Mouse (Mus musculus) erythroblast, embryonic 14.5 days (primary cell): ENCODE measurements around the gene 2410015M20Rik. TPM values are rescaled to one million over a fixed set of nuclear protein-coding genes. Genes with fewer than 3 reads are reported as not detected.

ENCODE experiments used
- H3K27me3 ChIP-seq: 2 replicates; pipeline ENCODE4 v1.6.1; 2012; ENCODE audit warnings: inconsistent platforms; ENCODE audit not compliant: control insufficient read depth
- H3K36me3 ChIP-seq: 2 replicates; pipeline ENCODE4 v1.6.1; 2012; ENCODE audit warnings: mild to moderate bottlenecking, inconsistent platforms; ENCODE audit not compliant: control insufficient read depth
- H3K4me1 ChIP-seq: 2 replicates; pipeline ENCODE4 v1.6.1; 2012; ENCODE audit warnings: inconsistent platforms; ENCODE audit not compliant: control insufficient read depth
- H3K4me3 ChIP-seq: replicated peaks from 2 replicates; pipeline ENCODE3; 2012; ENCODE audit warnings: moderate library complexity, mild to moderate bottlenecking, inconsistent platforms
- H3K9me3 ChIP-seq: 2 replicates; pipeline ENCODE4 v1.6.1; 2012; ENCODE audit warnings: low read length, inconsistent platforms, mixed read lengths; ENCODE audit not compliant: control insufficient read depth
- GATA1 ChIP-seq: IDR thresholded peaks from 2 replicates; pipeline ENCODE4 v1.6.1; 2012; ENCODE audit warnings: low read length, inconsistent platforms, mixed read lengths
- TAL1 ChIP-seq: IDR thresholded peaks from 3 replicates; pipeline ENCODE4 v1.6.1; 2012; ENCODE audit warnings: low read length, inconsistent platforms, mixed read lengths
- polyA plus RNA-seq: library from polyadenylated mRNA; stranded (reverse); fragments of >175 nt; gene quantifications from 2 replicates; pipeline ENCODE4 v1.2.3, GENCODE M21; 2012

The 2410015M20Rik gene
- polyA plus RNA-seq, 1 experiment, result 21.4 TPM

DNA sequence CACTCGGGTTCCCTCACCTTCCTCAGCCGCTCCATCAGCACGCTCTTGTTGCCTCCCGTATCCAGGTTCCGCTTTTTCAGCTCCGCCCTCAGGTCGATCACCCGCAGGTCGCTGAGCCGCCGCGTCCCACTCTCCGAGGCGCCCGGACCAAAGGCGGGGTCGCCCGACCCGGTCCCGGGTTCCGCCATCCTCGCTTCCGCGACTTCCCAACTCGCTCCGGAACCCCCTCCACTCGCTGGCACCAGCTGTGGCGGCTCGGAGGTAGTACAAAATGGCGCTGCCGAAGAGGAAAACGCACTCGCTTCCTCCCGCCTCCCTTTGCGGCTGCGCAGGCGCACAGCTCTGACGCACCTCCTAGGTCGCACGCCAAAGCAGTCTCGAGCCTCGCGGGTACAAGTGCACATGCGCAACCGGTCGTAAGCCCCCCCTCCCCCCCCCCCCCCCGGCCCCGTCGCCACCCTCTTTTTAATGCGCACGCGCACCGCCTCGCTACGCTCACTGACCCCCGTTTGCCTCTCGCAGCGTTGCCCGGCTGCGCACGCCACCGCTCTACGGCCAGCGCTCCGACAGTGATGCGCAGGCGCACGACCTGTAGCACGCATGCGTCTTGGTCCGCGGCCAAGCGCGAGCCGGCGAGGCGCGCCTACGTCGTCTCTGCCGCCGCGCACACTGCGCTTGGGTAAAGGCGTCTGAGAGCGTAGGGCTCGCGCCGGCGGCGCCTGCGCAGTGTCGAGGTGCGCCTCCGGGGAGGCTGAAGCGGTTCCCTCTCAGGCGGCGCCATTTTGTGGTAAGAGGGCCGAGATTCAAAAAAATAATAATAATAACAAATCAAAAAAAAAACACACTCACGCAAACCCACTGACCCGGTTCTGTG lies 25.1 kb downstream of the 2410015M20Rik start, which contains the start of the genes Safb2 and Safb:
Safb2 (minus strand) TSS at position 329 of the 874 bp plus-strand sequence.
Safb (plus strand) TSS at position 569 of the 874 bp plus-strand sequence.
- H3K27me3 ChIP-seq, result no peaks in the 10 kb centered on the region
- H3K4me1 ChIP-seq, result peaks cover 71% of the 10 kb centered on the region
- peak within 1 kb of the TSS; percentile 99 for H3K4me3 ChIP-seq
- H3K36me3 ChIP-seq, result peaks cover 76% of the 10 kb centered on the region
- TF ChIP-seq GATA1, result no peak
- no peak for TF ChIP-seq TAL1
- no peaks in the 10 kb centered on the region for H3K9me3 ChIP-seq

DNA sequence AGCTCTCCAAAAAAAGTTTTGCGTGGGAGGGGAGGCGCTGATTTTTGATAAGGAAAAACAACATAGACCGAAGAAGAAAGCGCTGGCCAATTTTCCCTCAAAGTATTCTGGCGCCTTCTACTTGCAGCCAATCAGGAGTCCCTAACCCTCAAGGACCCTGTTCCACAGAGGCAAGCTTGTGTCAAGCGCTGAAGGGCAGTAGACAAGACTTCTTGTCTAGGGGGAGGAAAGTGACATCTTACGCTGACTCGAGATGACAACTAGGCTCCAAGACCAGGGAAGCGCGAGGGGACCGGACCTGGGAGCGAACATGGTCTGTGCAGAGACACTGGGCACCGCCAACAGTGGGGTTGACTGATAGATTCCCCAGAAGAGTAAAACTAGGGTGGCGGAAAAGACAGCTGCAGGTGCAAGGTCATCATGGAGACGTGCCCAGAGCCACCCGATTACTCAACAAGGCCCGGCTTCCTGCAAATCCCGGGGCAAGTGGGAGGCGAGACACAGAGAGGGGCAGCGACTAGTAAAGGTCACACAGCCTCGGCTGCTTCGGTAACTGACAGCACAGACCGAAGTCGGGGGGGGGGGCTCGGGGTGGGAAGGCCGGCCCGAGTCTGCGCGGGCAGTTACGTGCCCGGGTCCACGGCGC lies 25.8 kb downstream of the 2410015M20Rik start:
- peaks cover 76% of the 10 kb centered on the region for H3K36me3 ChIP-seq
- H3K4me1 ChIP-seq, result peaks cover 68% of the 10 kb centered on the region
- TF ChIP-seq GATA1 (no peak), TAL1 (no peak)
- no peaks in the 10 kb centered on the region for H3K27me3 ChIP-seq
- peak overlapping the region; percentile 99 for H3K4me3 ChIP-seq
- no peaks in the 10 kb centered on the region for H3K9me3 ChIP-seq

DNA sequence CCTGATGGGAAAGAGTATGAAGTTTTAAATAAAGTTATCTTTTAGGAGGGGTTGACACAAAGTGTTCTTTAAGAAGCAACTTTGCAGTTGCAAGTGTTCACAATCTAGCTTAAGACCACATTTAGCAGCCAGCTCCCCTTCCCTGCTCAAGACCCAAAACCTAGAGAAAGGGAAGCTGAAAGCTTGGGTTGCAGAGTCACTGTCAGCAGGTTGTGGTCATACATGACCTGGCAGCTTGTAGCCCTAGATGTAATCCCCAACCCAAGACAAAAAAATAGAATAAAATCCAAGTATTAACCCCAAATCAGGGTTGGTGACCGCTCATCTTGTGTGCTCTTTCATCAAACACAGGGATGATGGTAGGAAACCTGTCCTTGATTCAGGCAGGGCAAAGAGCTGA lies 26.5 kb downstream of the 2410015M20Rik start:
- Histone ChIP-seq H3K4me1 (peaks cover 62% of the 10 kb centered on the region), H3K36me3 (peaks cover 76% of the 10 kb centered on the region)
- TF ChIP-seq TAL1 (no peak), GATA1 (no peak)

DNA sequence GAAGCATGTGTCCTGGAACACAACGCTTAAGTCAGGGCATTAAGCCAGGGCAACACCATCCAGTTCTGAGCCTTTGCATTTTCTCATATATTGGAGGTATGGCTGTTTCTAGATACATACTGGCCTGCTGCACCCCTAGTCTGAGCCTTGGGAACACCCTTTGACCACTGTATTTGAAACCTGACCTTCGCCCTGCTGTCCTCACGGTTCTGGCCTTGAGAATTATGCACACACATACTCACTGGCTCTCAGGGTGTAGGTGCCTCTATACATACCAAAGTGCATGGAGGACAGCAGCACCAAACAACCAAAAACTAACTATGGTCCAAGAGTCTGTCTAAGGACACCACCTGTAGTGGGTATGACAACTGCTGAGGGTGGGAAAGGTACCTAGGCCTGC lies 36.6 kb downstream of the 2410015M20Rik start:
- no peak for TF ChIP-seq TAL1
- no peak for TF ChIP-seq GATA1

More for the DNA sequence above, 26.5 kb downstream of the 2410015M20Rik start:
- H3K27me3 ChIP-seq, result no peaks in the 10 kb centered on the region
- peak overlapping the region; percentile 99 for H3K4me3 ChIP-seq
- H3K9me3 ChIP-seq, result no peaks in the 10 kb centered on the region

DNA sequence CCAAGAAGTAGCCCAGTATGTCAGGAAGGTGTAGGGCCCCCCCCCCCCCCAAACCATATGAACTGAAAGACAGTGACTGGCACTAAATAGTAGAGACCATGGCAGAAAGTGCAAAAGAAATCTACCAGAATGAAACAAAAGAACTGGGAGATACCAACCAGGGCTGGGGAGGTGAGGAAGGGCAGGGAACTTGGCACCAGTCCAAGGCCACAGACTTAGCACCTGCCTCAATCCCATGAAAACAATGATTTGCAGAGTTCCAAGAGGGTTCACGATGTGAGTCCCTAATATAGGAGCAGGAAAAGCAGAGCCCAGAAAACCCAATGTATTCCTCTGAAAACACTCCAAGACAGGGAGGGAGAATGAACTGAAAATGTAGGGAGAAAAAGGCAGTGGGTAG lies 37.4 kb downstream of the 2410015M20Rik start:
- Histone ChIP-seq H3K27me3 (no peaks in the 10 kb centered on the region), H3K9me3 (no peaks in the 10 kb centered on the region), H3K4me1 (no peaks in the 10 kb centered on the region), H3K4me3 (no peak overlapping the region), H3K36me3 (peaks cover 96% of the 10 kb centered on the region)
- TF ChIP-seq GATA1 (no peak), TAL1 (no peak)

More for the DNA sequence above, 36.6 kb downstream of the 2410015M20Rik start:
- Histone ChIP-seq H3K27me3 (no peaks in the 10 kb centered on the region), H3K4me1 (no peaks in the 10 kb centered on the region), H3K36me3 (peaks cover 96% of the 10 kb centered on the region), H3K4me3 (no peak overlapping the region), H3K9me3 (no peaks in the 10 kb centered on the region)

DNA sequence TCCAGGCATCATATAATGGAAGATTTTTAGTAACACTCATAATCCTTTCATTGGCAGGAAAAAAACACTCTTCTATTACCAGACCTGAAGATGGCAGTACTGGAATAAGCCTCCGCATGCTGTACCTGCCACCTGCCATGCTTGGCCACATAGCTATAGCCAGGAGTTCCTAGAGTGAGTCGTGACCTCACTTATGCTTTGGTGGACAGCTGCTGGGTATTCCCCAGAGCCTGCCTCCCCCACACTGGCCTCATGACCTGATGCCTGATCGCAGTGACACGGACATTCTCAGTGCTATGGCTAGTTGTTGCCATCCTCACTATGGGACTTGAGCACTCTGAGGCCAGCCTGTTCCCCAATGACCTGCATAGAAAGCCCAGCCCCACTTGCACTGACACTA lies 39.3 kb downstream of the 2410015M20Rik start:
- TF ChIP-seq TAL1 (no peak), GATA1 (no peak)
- Histone ChIP-seq H3K4me1 (no peaks in the 10 kb centered on the region), H3K27me3 (no peaks in the 10 kb centered on the region), H3K4me3 (no peak overlapping the region), H3K36me3 (peaks cover 99% of the 10 kb centered on the region), H3K9me3 (no peaks in the 10 kb centered on the region)

DNA sequence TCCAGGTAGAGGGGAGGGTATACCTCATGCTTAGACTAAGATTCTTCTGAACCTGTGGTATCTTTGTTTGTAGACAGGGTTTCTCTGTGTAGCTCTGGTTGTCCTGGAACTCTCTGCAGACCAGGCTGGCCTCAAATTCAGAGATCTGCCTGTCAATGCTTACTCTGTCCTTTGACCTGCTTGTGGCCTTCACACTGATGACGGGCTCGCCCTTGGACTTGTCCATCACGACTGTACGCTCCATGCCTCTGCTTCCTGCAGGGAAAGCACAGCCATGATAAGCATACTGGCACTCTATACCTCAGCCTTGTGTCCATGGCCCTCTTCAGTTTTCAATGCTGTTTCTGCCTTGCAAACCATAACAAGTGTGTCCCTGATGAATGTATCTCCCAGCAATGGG lies 42.2 kb downstream of the 2410015M20Rik start:
- peaks cover 100% of the 10 kb centered on the region for H3K36me3 ChIP-seq

DNA sequence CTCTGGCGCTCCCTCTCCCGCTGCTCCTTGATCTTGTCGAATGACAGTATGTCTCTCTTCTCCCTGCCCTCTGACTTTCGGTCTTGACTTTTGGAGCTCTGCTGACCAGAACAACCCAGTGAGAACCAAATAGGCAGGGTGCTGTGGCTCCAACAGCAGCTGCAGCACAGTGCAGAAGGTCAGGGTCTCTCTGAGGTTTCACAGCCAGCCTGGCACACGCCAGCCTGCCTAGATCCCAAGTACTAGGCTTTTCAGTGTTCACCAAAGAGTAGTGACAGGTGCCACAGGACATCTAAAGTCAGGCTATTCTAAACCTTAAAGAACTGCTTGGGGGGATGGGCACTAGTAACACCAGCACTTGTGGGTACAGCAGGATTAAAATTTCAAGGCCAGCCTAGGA lies 42.7 kb downstream of the 2410015M20Rik start:
- H3K27me3 ChIP-seq, result no peaks in the 10 kb centered on the region
- no peaks in the 10 kb centered on the region for H3K4me1 ChIP-seq
- peaks cover 100% of the 10 kb centered on the region for H3K36me3 ChIP-seq
- TF ChIP-seq TAL1, result no peak
- no peaks in the 10 kb centered on the region for H3K9me3 ChIP-seq
- H3K4me3 ChIP-seq, result no peak overlapping the region

More for the DNA sequence above, 42.2 kb downstream of the 2410015M20Rik start:
- H3K27me3 ChIP-seq, result no peaks in the 10 kb centered on the region
- no peak overlapping the region for H3K4me3 ChIP-seq
- no peaks in the 10 kb centered on the region for H3K9me3 ChIP-seq
- no peaks in the 10 kb centered on the region for H3K4me1 ChIP-seq
- TF ChIP-seq TAL1, result no peak
- no peak for TF ChIP-seq GATA1

DNA sequence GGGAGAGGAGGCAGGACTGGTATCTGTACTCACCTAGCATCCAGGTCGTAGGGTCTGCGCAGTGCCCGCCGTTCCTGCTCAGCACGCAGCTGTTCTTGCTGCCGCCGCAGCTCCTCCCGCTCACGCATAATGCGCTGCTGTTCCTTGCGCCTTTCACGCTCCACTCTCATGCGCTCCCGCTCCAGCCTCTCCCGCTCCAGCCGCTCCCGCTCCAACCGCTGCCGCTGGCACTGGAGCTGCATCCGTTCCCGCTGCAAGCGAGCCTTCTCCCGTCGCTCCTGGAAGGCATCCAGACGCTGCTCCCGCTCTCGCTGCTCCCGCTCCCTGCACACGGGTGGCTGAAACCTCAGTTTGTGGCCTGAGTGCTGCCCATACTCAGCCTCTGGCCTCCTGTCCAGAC lies 43.3 kb downstream of the 2410015M20Rik start:
- H3K36me3 ChIP-seq, result peaks cover 100% of the 10 kb centered on the region
- H3K4me1 ChIP-seq, result no peaks in the 10 kb centered on the region
- H3K4me3 ChIP-seq, result no peak overlapping the region
- no peaks in the 10 kb centered on the region for H3K27me3 ChIP-seq
- TF ChIP-seq TAL1 (no peak), GATA1 (no peak)
- no peaks in the 10 kb centered on the region for H3K9me3 ChIP-seq
